Mouse (Mus musculus): ENCODE data around the gene Syt2.

GRCm38 (mm10) chr1:134790716-134791439, 144.4 kb downstream of the Syt2 start:
- TF ChIP-seq CTCF (IDR thresholded peaks at IDR 0.05; ENCODE audit: borderline replicate concordance, control insufficient read depth, extremely low read depth, insufficient read depth, low read length, poor library complexity) (no peak), POLR2A (IDR thresholded peaks at IDR 0.05; ENCODE audit: control insufficient read depth, extremely low read depth, insufficient read depth, low read length, poor library complexity) (no peak)
